Mouse (Mus musculus) testis, adult 2 months (tissue): Measurements from ENCODE around the gene Gnptg.

Experiments used
- CTCF ChIP-seq: fragments of 200-500 bp; IDR thresholded peaks from 2 replicates; pipeline ENCODE4 v1.5.1; 2012; ENCODE audit warnings: low read depth, mild to moderate bottlenecking, inconsistent platforms, low read length, moderate library complexity; ENCODE audit not compliant: control insufficient read depth, insufficient read depth, insufficient replicate concordance
- POLR2A ChIP-seq: fragments of 200-500 bp; IDR thresholded peaks from 2 replicates; pipeline ENCODE4 v1.6.1; 2012; ENCODE audit warnings: low read depth, mild to moderate bottlenecking, inconsistent platforms, low read length, moderate library complexity; ENCODE audit not compliant: control insufficient read depth

- no peak for TF ChIP-seq CTCF
- TF ChIP-seq POLR2A, result no peak
Measured at GRCm38 (mm10) chr17:25210006-25210405, 29.9 kb downstream of the Gnptg start.
